Mouse (Mus musculus): ENCODE results near the gene Ehd2.

- TF ChIP-seq POLR2A (IDR thresholded peaks at IDR 0.05; ENCODE audit: insufficient read depth, low read depth, low read length): no peak
- no peak for TF ChIP-seq CTCF (IDR thresholded peaks at IDR 0.05; ENCODE audit: insufficient read depth, low read depth, low read length)
Observed at GRCm38 (mm10) chr7:15914751-15915150, 52.6 kb downstream of the Ehd2 start.

All from olfactory bulb, adult 2 months (tissue).